In genomic region chr2:129065437-129066282, GRCm38 (mm10) we compare ENCODE assay signal across 8 mouse cellular contexts. TPM values are rescaled to one million over a fixed set of nuclear protein-coding genes. Genes with fewer than 3 reads are reported as not detected.
DNase-seq lines count a peak whose midpoint lies in the region; ATAC-seq and TF ChIP-seq lines count a peak whose summit lies in the region.

TSS of gene Ttl (plus strand) at chr2:129065942.

- peak within 1 kb of the TSS; percentile 86 for H3K4me3 ChIP-seq in hindbrain, embryonic 10.5 days
- H3K4me3 ChIP-seq in lung, postnatal 0 days (ENCODE audit: low read depth, low read length) = peak within 1 kb of the TSS; percentile 82

- H3K4me1 ChIP-seq in hindbrain, embryonic 10.5 days (replicated peaks) = peaks cover 24% of the 10 kb centered on the region
- H3K4me1 ChIP-seq in lung, postnatal 0 days (ENCODE audit: insufficient read depth, low read depth, low read length) = no peaks in the 10 kb centered on the region

- peak; percentile 95 for ATAC-seq in lung, postnatal 0 days

- no peaks in the 10 kb centered on the region for H3K9me3 ChIP-seq in hindbrain, embryonic 10.5 days
- H3K9me3 ChIP-seq in lung, postnatal 0 days (ENCODE audit: low read length) = no peaks in the 10 kb centered on the region

- H3K4me2 ChIP-seq in lung, postnatal 0 days (replicated peaks; ENCODE audit: low read depth, low read length) = peak within 1 kb of the TSS; percentile 86

- peak within 1 kb of the TSS; percentile 59 for H3K9ac ChIP-seq in lung, postnatal 0 days (replicated peaks; ENCODE audit: low read depth)

- TF ChIP-seq EP300 in lung, postnatal 0 days (IDR thresholded peaks at IDR 0.05) = no peak

- peak; percentile 76 for DNase-seq in R1 (ENCODE audit: low read depth, low spot score)
- peak; percentile 82 for DNase-seq in cerebellum, adult 9-11 months
- DNase-seq in frontal cortex, adult 2 months (ENCODE audit: extremely low spot score in 1 of 2, low spot score in 1 of 2) = peak in 1 of 2 experiments; percentile 69
- DNase-seq in hindbrain, embryonic 10.5 days (ENCODE audit: low spot score) = peak; percentile 81
- DNase-seq in layer of hippocampus, postnatal 10 days (ENCODE audit: low spot score in 2 of 2) = peak; percentile 70 to 82
- DNase-seq in lung, postnatal 0 days (ENCODE audit: low spot score) = peak; percentile 83
- DNase-seq in ovary, postnatal 10 days (ENCODE audit: low spot score) = peak; percentile 68
- peak; percentile 76 for DNase-seq in thymus, postnatal 0 days (ENCODE audit: low spot score)

- H3K27me3 ChIP-seq in hindbrain, embryonic 10.5 days (ENCODE audit: insufficient read depth, poor library complexity, severe bottlenecking) = peaks cover 3% of the 10 kb centered on the region; the same call in 1 of the 2 replicates
- no peaks in the 10 kb centered on the region for H3K27me3 ChIP-seq in lung, postnatal 0 days (replicated peaks; ENCODE audit: insufficient read depth, low read length)

- no peak for TF ChIP-seq CTCF in lung, postnatal 0 days (IDR thresholded peaks at IDR 0.05)

- peaks cover 24% of the 10 kb centered on the region for H3K36me3 ChIP-seq in hindbrain, embryonic 10.5 days
- peaks cover 4% of the 10 kb centered on the region; the same call in 1 of the 2 replicates for H3K36me3 ChIP-seq in lung, postnatal 0 days (ENCODE audit: insufficient read depth, low read length)

- 2% methylated on average over 62 of the region's 62 CpGs for WGBS in hindbrain, embryonic 10.5 days
- WGBS in lung, postnatal 0 days = 1% methylated on average over 50 of the region's 62 CpGs

- peak within 1 kb of the TSS; percentile 91 for H3K27ac ChIP-seq in hindbrain, embryonic 10.5 days
- H3K27ac ChIP-seq in lung, postnatal 0 days (ENCODE audit: low read length) = peak within 1 kb of the TSS; percentile 68

RNA-seq across cellular contexts. Expression of gene Ttl, which starts in this region (rescaled TPM):
- 30.1 and 30.8 TPM in 2 replicates for polyA plus RNA-seq in frontal cortex, adult 2 months (2012; rRNA removed)
- 13.0 and 14.1 TPM in 2 replicates for polyA plus RNA-seq in hindbrain, embryonic 10.5 days (2016; fragmentation: Nextera tagmentation; extraction: Ambion mirVana)
- total RNA-seq in layer of hippocampus, postnatal 10 days (2021) = 10 to 100 TPM; 61.4 to 62.4 TPM
- polyA plus RNA-seq in lung, postnatal 0 days (2015; fragmentation: Nextera tagmentation; extraction: Ambion mirVana) = 10.0 and 11.6 TPM in 2 replicates
- 5.2 and 5.9 TPM in 2 replicates for polyA plus RNA-seq in thymus, postnatal 0 days (2015; fragmentation: Nextera tagmentation; extraction: Ambion mirVana)
